Mouse (Mus musculus) heart, adult 2 months (tissue): ENCODE measurements around the gene Fbxo9.

Source experiments
- CTCF ChIP-seq: fragments of 200-600 bp; IDR thresholded peaks from 2 replicates; pipeline ENCODE4 v1.8.1; 2022; ENCODE audit warnings: antibody characterized with exemption, mild to moderate bottlenecking, moderate library complexity
- EP300 ChIP-seq: fragments of 200-500 bp; IDR thresholded peaks from 2 replicates; pipeline ENCODE4 v1.6.1; 2011; ENCODE audit warnings: low read depth, low read length, control low read depth; ENCODE audit not compliant: insufficient read depth

DNA sequence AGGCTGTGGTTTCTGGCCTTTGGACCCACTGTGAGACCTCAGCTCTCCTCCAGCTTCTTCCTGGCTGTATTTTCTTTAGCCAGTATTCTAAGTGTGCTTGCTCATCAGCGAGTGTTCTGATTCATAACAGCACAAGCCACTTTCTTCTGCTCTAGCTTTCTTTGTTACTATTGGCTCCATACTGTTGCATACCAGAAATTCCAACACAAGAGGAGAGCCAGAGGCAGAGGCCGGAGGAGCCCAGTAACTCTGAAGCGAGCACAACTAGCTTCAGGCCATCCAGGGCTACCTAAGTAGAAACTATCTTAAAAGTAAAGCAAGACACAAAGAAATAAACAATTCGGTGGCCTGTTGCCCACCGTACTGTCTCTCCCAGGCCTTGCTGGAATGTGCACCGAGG, 63.7 kb downstream of the Fbxo9 start:
- no peak for TF ChIP-seq CTCF
- TF ChIP-seq EP300, result no peak
